Mouse (Mus musculus) midbrain, postnatal 0 days (tissue): ENCODE results near the gene Zwilch. TPM values are rescaled to one million over a fixed set of nuclear protein-coding genes. Genes with fewer than 3 reads are reported as not detected.

Experiments
- ATAC-seq: fragments of 200-750 bp; cut with Nextera tagmentation; 2 replicates; pipeline ENCODE4 v1.8.0; 2017; ENCODE audit warnings: moderate number of reproducible peaks, mild to moderate bottlenecking, moderate TSS enrichment, moderate library complexity; ENCODE audit not compliant: low FRiP score
- DNase-seq: peaks from one replicate; pipeline ENCODE4 v3.0.0-alpha.2; 2015; ENCODE audit warnings: low spot score
- H3K27ac ChIP-seq: fragments of 300-500 bp; sonication (generic); 2 replicates; pipeline ENCODE4 v1.5.1; 2014; ENCODE audit warnings: low read depth, mild to moderate bottlenecking, low read length, mixed read lengths
- H3K27me3 ChIP-seq: fragments of 300-500 bp; sonication (generic); 2 replicates; pipeline ENCODE4 v1.6.1; 2014; ENCODE audit warnings: low read length, control low read depth, mixed read lengths; ENCODE audit not compliant: insufficient read depth
- H3K36me3 ChIP-seq: fragments of 300-500 bp; sonication (generic); 2 replicates; pipeline ENCODE4 v1.6.1; 2014; ENCODE audit warnings: low read length, control low read depth, mixed read lengths; ENCODE audit not compliant: insufficient read depth
- H3K4me1 ChIP-seq: fragments of 300-500 bp; sonication (generic); 2 replicates; pipeline ENCODE4 v1.6.1; 2014; ENCODE audit warnings: mild to moderate bottlenecking, control low read depth, antibody characterized with exemption, low read length, mixed read lengths; ENCODE audit not compliant: insufficient read depth
- H3K4me2 ChIP-seq: fragments of 300-500 bp; sonication (generic); 2 replicates; pipeline ENCODE4 v1.6.1; 2014; ENCODE audit warnings: low read depth, mild to moderate bottlenecking, low read length, mixed read lengths; ENCODE audit not compliant: poor library complexity, severe bottlenecking
- H3K4me3 ChIP-seq: fragments of 300-500 bp; sonication (generic); 2 replicates; pipeline ENCODE4 v1.5.1; 2014; ENCODE audit warnings: low read depth, mild to moderate bottlenecking, low read length, moderate library complexity
- H3K9ac ChIP-seq: fragments of 300-500 bp; sonication (generic); replicated peaks from 2 replicates; pipeline ENCODE4 v1.6.1; 2014; ENCODE audit warnings: mild to moderate bottlenecking, low read length, moderate library complexity, mixed read lengths; ENCODE audit not compliant: poor library complexity, severe bottlenecking
- H3K9me3 ChIP-seq: fragments of 300-500 bp; sonication (generic); 2 replicates; pipeline ENCODE4 v1.6.1; 2016; ENCODE audit warnings: low read length, control low read depth
- CTCF ChIP-seq: IDR thresholded peaks from 2 replicates; pipeline ENCODE4 v1.5.1; 2016; ENCODE audit warnings: antibody characterized with exemption, mild to moderate bottlenecking
- WGBS: fragments of 180-500 bp; shearing (Covaris S2); extraction: QIAGEN DNeasy Blood & Tissue Kit; methylation state at CpG from one replicate; pipeline ENCODE4 v1.1.7; 2014; 5-methylcytosine and 5-hydroxymethylcytosine counted together
- polyA plus RNA-seq: library from polyadenylated mRNA; unstranded; fragments of >200 nt; fragmentation: Nextera tagmentation; extraction: Ambion mirVana; gene quantifications from 2 replicates; pipeline ENCODE4 v1.2.1, GENCODE M21; 2015
- total RNA-seq: library from RNA; depleted of rRNA; stranded (reverse); fragments of >200 nt; gene quantifications from 2 replicates; pipeline ENCODE4 v1.2.3, GENCODE M21; 2014; rRNA removed

Gene Zwilch
- 7.7 and 12.0 TPM in 2 replicates for total RNA-seq
- 2.0 and 2.5 TPM in 2 replicates for polyA plus RNA-seq

DNA sequence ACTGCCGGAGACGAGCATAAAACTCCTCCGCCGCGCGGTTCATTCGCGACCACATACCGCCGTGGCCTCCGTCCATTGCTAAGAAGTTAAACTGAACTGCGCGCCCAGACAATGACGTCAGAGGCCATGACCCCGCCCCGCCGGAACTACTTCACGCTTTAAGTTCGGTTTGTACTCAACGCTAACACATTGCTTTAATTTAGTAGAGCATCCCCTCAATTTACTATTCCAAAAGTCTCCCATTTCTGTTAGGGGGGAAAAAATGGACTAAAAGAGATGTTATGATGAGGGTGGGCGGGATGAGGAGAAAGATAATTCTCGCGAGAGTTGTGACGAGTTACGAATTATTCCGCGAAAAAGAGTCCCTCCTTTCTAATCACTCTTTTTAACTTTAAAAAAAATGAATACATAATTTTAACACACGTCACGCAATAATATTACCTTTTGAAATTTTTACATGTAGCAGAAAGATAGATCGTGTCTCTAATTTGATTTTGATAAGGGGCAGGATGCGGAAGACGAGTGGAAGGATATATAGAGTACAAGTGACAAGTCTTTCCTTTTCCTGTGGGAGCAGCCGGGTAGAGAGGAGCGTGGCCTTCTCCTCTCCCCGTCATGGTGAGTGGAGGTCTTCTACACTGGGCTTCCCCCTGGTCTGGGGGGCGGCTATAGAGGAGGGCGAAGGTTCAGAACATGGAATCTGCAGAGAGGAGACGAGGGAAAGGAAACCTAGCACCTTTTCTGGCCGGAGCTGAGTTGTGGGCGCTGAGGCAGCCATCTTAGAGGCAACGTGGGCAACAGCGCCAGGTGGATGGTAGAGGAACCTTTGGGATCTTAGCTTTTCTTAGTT, at the start of gene Zwilch, which contains the start of gene Rpl4:
Gene Zwilch, minus strand, starts transcription at position 289 of the 850 bp plus-strand sequence.
Gene Rpl4, plus strand, starts transcription at position 560 of the 850 bp plus-strand sequence.
- ATAC-seq (peak; percentile 85), DNase-seq (peak; percentile 91)
- peak within 1 kb of the TSS; percentile 59 for H3K9ac ChIP-seq
- H3K9me3 ChIP-seq = no peaks in the 10 kb centered on the region
- TF ChIP-seq CTCF = peak; percentile 65
- under 1% methylated on average over 42 of the region's 42 CpGs for WGBS
- peaks cover 30% of the 10 kb centered on the region for H3K36me3 ChIP-seq
- H3K27me3 ChIP-seq = no peaks in the 10 kb centered on the region
- H3K4me1 ChIP-seq = no peaks in the 10 kb centered on the region; the same call in 1 of the 2 replicates
- peak within 1 kb of the TSS; percentile 81 for H3K4me2 ChIP-seq
- H3K27ac ChIP-seq = peak within 1 kb of the TSS; percentile 68
- H3K4me3 ChIP-seq = peak within 1 kb of the TSS; percentile 61

DNA sequence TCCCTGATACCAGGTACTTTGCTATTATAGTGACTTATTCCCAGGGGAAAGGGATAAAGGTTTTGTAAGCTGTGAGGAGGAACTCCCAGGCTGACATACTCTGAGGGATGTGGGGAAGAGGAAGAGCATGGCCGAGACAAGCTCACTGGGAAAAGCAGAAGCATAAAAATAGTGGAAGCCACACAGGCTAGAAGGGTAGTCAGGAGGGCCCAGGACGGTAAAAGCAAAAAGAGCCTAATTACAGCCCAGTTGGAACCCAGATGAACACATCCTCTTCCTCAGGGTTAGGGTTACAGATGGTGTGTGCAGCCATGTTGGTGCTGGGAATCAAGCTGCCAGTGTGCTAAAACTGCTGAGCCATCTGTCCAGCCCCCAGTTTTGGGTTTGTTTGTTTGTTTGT, 49.2 kb upstream of the Zwilch start:
- ATAC-seq = no peak
- Histone ChIP-seq H3K4me3 (no peak overlapping the region), H3K27me3 (no peaks in the 10 kb centered on the region), H3K9ac (no peak overlapping the region), H3K4me1 (no peaks in the 10 kb centered on the region), H3K4me2 (no peak overlapping the region), H3K36me3 (no peaks in the 10 kb centered on the region), H3K9me3 (no peaks in the 10 kb centered on the region), H3K27ac (no peak overlapping the region)
- TF ChIP-seq CTCF = no peak
- no peak for DNase-seq
- 80% methylated on average over 2 of the region's 2 CpGs for WGBS

DNA sequence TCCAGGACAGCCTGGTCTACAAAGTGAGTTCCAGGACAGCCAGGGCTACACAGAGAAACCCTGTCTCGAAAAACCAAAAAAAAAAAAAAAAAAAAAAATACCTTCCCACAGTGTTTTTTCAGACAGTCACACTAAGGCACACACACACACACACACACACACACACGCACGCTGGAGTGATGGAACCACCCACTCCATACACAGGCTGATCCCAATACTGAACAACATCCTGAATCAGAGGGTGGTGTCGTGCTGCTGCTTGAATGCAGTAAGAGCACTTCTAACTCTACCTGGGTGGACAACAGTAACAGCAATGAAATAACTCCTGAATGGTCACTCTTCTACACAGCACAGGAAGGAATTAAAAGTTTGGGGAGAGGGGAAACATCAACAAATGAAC, 48.6 kb upstream of the Zwilch start:
- no peaks in the 10 kb centered on the region for H3K27me3 ChIP-seq
- ATAC-seq (no peak), DNase-seq (no peak)
- H3K36me3 ChIP-seq = no peaks in the 10 kb centered on the region
- WGBS = 95% methylated on average over 4 of the region's 4 CpGs
- no peaks in the 10 kb centered on the region for H3K9me3 ChIP-seq
- H3K4me1 ChIP-seq = no peaks in the 10 kb centered on the region
- no peak overlapping the region for H3K27ac ChIP-seq
- H3K4me2 ChIP-seq = no peak overlapping the region
- no peak overlapping the region for H3K9ac ChIP-seq
- no peak for TF ChIP-seq CTCF
- no peak overlapping the region for H3K4me3 ChIP-seq

DNA sequence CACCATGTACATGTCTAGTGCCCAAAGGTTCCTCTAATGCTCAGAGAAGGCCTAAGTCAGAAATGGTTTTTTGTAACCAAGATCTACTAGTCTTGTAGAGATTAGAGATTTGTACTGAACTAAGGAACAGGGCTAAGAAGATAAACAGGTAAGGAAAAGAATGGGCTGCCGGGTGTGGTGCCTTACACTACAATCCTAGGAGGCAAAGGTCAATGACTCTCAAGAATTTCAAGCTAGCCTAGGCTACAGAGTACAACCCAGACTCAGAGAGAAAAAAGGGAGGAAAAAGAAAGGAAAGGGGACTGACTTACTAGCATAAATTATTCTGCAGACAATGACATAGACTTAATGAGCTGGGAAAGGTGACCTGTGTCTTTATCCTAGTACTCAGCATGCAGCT, 47.7 kb upstream of the Zwilch start:
- TF ChIP-seq CTCF = no peak
- no peak overlapping the region for H3K4me2 ChIP-seq
- ATAC-seq (no peak), DNase-seq (no peak)
- H3K9ac ChIP-seq = no peak overlapping the region
- no peaks in the 10 kb centered on the region for H3K36me3 ChIP-seq
- no peak overlapping the region for H3K4me3 ChIP-seq
- no peak overlapping the region for H3K27ac ChIP-seq
- 73% methylated on average over 1 of the region's 1 CpGs for WGBS
- no peaks in the 10 kb centered on the region for H3K27me3 ChIP-seq
- no peaks in the 10 kb centered on the region for H3K9me3 ChIP-seq
- no peaks in the 10 kb centered on the region for H3K4me1 ChIP-seq

DNA sequence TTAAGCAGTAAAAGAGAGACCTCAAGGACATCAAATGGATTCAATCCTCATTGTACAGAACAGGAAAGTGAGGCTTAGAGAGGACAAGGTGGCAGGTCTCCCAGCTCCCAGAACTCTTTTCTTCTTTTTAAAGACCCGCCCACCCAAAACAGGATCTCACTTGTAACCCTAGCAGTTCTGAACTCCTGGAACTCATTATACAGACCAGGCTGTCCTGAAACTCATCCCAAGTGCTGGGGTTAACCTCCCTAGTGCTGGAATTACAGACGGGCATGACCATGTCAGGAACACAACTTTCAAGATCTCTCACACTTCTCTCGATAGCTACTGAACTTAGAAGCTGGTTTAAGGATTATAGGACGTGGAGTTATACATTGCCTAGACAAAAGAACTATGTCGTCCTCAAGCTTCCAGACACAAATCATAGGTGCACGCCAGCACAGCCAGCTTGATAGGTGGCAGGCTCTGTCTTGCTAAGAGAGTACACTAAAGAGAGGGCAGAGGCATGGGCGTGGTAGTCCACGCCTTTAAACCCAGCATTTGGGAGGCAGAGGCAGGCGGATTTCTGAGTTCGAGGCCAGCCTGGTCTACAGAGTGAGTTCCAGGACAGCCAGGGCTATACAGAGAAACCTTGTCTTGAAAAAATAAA, 47.0 kb upstream of the Zwilch start:
- TF ChIP-seq CTCF = no peak
- 81% methylated on average over 10 of the region's 10 CpGs for WGBS
- ATAC-seq = no peak

DNA sequence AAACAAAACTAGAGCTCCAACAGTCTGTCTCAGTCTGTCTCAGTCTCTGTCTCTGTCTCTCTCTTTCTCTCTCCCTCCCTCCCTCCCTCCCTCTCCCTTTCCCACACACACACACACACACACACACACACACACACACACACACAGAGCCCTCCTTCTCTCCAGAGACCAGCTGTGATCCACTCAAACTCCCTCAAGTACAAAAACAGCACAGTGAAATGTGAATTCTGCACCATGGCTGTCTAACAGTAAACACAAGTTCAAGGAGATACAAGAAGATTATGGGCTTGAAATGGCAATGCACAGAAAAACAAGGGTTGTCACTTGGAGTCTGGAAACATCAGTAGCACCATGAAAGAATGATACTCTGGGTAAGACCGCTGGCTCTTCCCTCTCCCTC, 46.4 kb upstream of the Zwilch start:
- no peak for TF ChIP-seq CTCF
- no peaks in the 10 kb centered on the region for H3K36me3 ChIP-seq
- H3K9ac ChIP-seq = no peak overlapping the region
- H3K4me1 ChIP-seq = no peaks in the 10 kb centered on the region
- H3K4me3 ChIP-seq = no peak overlapping the region
- H3K27me3 ChIP-seq = no peaks in the 10 kb centered on the region
- ATAC-seq = no peak
- no peak overlapping the region for H3K4me2 ChIP-seq
- H3K9me3 ChIP-seq = no peaks in the 10 kb centered on the region
- WGBS = 39% methylated on average over 1 of the region's 1 CpGs
- DNase-seq = no peak
- H3K27ac ChIP-seq = no peak overlapping the region

More for the DNA sequence above, 47.0 kb upstream of the Zwilch start:
- H3K4me2 ChIP-seq = no peak overlapping the region
- no peaks in the 10 kb centered on the region for H3K4me1 ChIP-seq
- H3K36me3 ChIP-seq = no peaks in the 10 kb centered on the region
- H3K27me3 ChIP-seq = no peaks in the 10 kb centered on the region
- no peaks in the 10 kb centered on the region for H3K9me3 ChIP-seq
- no peak overlapping the region for H3K27ac ChIP-seq
- H3K4me3 ChIP-seq = no peak overlapping the region
- no peak overlapping the region for H3K9ac ChIP-seq
- DNase-seq = no peak
